Mouse (Mus musculus) spleen, adult 18-20 months (tissue): ENCODE data around the gene Kir3dl1.
"Not testable (repeated sequence)": the region's sequence is repeated elsewhere in the genome, so short reads cannot be mapped to it uniquely, and the experiment has no call there.

ENCODE experiments used
- DNase-seq, 2 experiments: peaks; one replicate each; pipeline ENCODE4 v3.0.0; 2022; ENCODE audit warnings: mixed read lengths in 2 of 2

Kir3dl1 gene

GRCm38 (mm10) chrX:136517699-136518098 is at the start of gene Kir3dl1:
TSS of gene Kir3dl1 (plus strand) at chrX:136517999.
- DNase-seq: not testable (repeated sequence)

- not testable (repeated sequence) for DNase-seq
Measured at GRCm38 (mm10) chrX:136543956-136544355, 26.2 kb downstream of the Kir3dl1 start, which contains the start of gene Kir3dl2. TSS of gene Kir3dl2 (minus strand) at chrX:136544056.

GRCm38 (mm10) chrX:136569094-136569493 is 51.3 kb downstream of the Kir3dl1 start:
- DNase-seq: not testable (repeated sequence)
